Mouse (Mus musculus) cerebellum, postnatal 4 days (tissue): ENCODE data around the gene Usp35.

Experiments used
- DNase-seq, 2 experiments: peaks; one replicate each; pipeline ENCODE4 v3.0.0; 2022; ENCODE audit warnings: low spot score in 2 of 2, mixed read lengths in 1 of 2

Gene Usp35

DNA sequence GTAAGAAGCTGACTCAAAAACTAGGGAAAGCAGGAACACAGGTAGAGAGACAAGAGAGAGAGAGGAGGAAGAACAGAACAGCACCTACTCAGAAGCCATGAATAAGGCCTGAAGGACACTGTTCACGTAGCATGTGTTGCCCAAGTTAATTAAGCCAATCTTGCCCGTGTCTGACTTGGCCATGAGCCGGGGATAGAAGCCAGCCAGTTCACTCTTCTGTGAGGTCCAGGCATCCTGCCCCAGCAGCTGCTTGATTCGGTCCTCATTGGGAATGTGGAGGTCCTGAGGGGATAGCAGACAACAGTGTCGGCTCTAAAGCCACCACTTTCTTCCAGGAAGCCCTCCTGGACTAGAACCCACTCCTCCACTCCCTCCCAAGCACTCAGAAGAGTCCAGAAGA, 17.2 kb downstream of the Usp35 start:
- DNase-seq = peak; percentile 22 to 47

DNA sequence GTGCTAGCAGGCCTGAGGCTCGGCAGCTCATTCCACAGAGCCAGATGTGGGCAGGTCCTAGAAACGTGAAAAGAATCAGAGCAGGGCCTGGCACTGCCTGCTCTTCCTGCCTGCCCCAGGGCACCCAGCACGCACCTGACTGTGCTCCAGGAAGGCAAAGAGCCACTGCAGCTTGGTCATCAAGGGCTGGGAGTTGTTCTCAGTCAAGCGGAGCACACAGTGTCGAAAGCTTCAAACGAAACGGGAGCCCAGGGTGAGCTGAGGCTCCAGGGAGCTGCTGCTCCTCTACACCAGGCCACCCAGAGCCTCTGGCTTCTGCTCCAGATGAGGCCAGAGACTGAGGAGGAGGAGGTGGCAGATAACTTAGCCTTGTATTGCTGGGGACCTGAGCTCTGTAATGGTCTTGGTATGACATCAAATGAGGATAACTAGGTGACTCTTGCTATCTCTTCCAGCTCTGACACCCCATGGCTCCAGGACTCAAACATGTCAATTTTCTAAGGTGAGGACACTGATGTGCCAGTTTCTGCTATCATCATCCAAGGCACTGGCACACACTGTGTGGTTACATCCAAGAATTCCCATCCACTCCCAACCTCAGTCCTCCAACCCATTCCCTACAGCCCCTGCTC, 18.3 kb downstream of the Usp35 start:
- peak in 1 of 2 experiments; percentile 14 for DNase-seq

GRCm38 (mm10) chr7:97312856-97313255, 19.0 kb downstream of the Usp35 start:
- DNase-seq = peak in 1 of 2 experiments; percentile 13

DNA sequence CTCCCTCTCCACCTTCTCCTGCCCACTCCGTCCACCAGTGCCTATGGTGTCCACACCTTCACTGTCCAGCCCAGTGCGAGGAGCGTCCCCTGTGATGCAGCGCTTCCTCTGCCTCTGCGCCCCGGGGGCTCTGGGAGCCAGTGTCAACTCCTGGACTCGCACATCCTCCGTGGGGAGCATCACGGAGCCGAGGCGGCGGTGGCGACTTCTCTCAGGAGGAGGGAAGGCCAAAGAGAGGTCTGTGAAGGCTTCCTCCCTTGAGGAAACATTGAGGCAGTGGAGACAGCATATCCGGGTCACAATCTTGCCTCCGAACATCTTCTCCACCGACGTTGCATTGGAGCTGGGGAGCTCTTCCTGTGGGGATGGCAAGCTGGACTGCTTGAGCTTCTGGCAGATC, 19.6 kb downstream of the Usp35 start:
- peak in 1 of 2 experiments; percentile 16 for DNase-seq

GRCm38 (mm10) chr7:97311620-97312019, 20.2 kb downstream of the Usp35 start:
- DNase-seq = no peak

DNA sequence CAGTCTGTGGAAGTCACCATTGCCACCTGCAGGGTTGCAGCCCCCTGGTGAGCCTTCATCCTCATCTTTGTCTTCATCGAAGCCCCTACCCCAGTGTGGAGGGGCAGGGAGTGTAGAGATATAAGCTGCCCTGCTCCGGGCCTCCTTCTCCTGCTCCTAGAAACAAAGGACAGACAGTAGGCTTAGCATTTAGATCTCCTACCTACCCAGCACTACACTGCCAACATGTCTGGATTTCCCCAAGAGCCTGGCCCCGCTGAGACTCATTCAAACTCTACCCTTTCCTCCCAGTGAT, 21.5 kb downstream of the Usp35 start:
- DNase-seq = no peak

DNA sequence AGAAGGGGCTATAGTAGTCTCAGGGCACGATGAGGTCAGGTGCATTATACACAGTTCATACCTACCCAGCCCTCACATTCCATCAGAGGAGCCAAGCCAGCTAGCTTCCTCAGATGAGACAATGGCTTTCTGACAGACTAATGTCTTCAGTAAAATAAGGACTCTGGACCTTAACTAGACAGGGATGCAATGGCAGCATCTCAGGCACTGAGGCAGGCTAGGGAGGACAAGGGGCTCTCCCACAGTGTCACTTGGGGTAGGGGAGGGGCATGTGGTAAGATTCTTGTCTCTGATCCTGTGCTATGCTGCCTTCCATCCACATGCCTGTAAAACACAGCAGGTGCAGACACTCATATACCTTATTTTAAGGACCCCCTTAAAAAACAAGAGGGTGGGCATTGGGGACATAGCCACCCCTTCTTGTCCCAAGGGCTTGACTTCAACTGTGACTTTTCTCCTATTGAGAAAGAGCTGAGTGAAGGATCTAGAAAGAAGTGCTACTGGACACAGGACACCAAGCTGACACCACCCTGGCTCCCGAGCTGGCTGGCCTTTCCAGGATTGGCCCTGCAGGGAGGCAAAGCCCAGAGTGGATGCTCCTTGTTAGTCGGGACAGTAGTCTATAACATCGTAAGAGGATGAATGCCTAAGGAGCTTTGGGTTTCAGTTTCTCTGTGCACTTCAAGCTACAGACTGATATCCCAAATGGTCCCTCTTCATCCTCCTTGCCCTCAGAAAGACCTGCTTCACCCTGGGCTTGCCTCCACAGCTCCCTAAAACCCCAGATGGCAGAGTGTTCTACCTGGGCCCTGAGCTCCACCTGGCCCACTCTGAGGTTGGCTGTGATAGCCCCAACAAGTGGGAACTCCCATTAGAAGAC, 22.1 kb downstream of the Usp35 start:
- no peak for DNase-seq

DNA sequence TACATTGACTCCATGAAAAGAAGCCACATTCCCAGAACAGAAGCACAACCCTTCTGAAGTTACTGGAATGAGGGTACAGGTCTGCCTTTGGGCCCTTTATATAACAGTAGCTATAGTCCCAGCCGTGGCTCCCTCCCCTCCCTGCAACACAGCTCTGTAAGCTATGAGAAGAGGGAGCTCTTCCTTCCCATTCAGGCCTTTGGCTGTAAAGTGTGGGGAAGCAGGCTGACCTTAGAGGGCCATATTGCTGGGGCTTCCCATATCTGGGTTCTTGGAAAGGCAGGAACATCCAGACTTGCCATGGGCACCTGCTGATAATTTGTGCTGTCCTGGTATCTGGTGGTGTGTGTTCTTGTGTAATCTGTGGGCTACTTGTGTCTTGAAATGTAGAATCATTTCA, 24.3 kb downstream of the Usp35 start:
- no peak for DNase-seq

DNA sequence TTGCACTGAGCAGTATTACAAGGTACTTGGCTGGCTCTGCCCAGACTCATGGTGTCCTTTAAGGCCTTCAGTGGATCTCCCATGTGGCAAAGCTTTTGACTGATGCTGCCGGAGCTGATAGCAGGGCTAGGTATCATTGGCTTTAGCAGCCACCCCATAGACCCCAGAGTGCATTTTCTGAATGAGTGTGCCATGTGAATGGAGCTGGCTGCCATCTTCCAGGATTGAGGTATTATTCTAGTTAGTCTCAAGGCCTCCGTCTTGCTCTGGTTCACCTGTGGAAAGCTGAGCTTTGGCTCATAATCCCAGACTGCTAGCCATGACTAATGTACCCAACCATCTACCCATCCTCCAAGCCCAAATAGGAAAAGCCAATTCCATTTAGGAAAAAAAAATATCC, 25.0 kb downstream of the Usp35 start:
- no peak for DNase-seq

- no peak for DNase-seq
These were observed 26.6 kb downstream of the Usp35 start for GRCm38 (mm10) chr7:97305206-97305605.

DNA sequence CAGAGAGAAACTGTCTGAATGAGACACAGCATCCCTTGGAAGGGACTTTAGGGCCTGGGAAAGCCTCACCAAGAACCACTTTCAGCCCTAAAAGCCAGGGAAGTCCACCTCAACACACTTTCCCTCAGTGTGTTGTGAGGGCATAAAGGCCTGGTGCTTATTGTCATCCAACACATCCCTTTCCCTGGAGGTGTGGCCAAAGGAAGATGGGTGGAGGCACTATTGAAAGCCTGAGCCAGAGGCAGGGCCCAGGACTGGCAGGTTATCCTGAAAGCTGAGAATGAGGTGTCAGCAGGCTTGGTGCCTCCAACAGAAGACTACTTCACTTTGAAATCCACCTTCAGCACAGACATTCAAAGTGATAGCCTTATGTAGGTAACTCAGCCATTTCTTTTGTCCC, 27.3 kb downstream of the Usp35 start:
- no peak for DNase-seq

GRCm38 (mm10) chr7:97303614-97304013, 28.2 kb downstream of the Usp35 start:
- DNase-seq = no peak

DNA sequence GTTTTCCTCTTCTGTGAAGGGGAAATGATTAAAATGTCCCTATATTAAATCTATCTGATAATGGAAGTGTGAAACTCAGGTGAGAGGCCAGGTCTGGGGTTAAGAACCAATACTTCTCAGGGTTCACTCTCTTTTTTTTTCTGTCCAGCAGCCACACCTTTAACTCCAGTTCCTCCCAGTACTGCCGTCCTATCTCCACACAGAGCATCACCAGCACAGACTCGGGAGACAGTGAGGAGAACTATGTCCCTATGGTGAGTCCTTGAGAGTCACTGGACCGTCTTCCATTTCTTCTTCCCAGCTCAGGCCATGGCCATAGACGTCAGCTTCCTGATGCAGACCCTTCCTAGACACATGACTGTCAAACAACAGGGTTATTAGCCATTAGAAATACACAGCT, 28.9 kb downstream of the Usp35 start:
- DNase-seq = no peak

GRCm38 (mm10) chr7:97302261-97302660, 29.6 kb downstream of the Usp35 start:
- no peak for DNase-seq

DNA sequence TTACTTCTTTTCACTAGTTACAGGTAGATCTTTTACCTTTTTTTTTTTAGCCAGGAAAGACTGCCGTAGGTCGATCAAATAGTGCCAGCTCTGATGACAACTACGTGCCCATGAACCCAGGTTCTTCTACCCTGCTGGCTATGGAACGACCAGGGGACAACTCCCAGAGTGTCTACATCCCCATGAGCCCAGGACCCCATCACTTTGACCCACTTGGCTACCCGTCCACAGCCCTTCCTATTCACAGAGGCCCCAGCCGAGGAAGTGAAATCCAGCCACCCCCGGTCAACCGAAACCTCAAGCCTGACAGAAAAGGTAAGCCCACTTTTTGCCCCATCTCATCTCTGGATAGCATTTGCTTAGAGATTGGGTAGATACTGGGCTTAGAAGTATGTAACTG, 30.5 kb downstream of the Usp35 start:
- no peak for DNase-seq

- DNase-seq = no peak
These were observed 30.9 kb downstream of the Usp35 start for GRCm38 (mm10) chr7:97300914-97301313.

GRCm38 (mm10) chr7:97298943-97299342, 32.9 kb downstream of the Usp35 start:
- DNase-seq = no peak

DNA sequence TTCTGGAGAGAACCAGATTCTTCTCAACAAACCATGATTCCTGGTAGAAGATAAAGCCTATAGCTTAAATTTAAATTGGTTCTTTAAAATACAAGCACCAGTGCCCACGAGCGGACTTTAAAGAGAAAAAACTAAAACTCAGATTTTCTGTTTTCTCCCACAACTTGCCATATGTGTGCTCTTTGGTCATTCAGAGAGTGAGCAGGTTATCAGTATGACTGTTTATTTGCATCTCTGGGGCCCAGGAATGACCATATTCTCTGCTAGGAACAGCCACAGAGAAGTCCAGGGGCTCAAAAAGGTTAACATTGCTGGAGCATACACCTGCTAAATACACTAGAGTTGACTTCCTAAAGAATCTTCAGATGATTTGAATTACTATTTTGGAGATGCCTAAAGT, 33.5 kb downstream of the Usp35 start:
- DNase-seq = no peak

- DNase-seq = peak in 1 of 2 experiments; percentile 60
These were observed 34.4 kb downstream of the Usp35 start for GRCm38 (mm10) chr7:97297466-97297865.

- no peak for DNase-seq
These were observed 34.8 kb downstream of the Usp35 start for GRCm38 (mm10) chr7:97296986-97297385.

- DNase-seq = no peak
These were observed 60.8 kb downstream of the Usp35 start for GRCm38 (mm10) chr7:97271068-97271467.

DNA sequence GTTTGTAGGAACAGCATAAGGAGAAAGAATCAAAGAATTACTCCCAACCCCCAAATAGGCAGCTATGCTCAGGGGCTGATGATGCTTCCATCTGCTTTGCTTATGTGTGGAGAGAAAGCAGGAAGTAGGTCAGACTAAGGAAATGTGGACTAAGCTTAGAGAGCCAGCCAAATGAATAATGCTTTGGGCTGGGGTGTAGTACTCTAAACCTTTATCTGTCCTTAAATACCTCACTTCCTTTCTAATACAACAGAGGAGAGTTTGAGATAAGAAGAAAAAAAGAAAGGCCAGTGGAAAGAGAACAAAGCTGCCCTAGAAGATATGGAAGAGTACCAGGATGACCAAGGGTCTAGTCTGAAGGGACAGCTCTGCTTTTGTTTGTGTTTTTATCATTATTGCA, 61.5 kb downstream of the Usp35 start:
- no peak for DNase-seq

- DNase-seq = no peak
These were observed 69.3 kb downstream of the Usp35 start for GRCm38 (mm10) chr7:97262541-97262940.
